Mouse (Mus musculus): ENCODE results near the gene E2f4.

DNA sequence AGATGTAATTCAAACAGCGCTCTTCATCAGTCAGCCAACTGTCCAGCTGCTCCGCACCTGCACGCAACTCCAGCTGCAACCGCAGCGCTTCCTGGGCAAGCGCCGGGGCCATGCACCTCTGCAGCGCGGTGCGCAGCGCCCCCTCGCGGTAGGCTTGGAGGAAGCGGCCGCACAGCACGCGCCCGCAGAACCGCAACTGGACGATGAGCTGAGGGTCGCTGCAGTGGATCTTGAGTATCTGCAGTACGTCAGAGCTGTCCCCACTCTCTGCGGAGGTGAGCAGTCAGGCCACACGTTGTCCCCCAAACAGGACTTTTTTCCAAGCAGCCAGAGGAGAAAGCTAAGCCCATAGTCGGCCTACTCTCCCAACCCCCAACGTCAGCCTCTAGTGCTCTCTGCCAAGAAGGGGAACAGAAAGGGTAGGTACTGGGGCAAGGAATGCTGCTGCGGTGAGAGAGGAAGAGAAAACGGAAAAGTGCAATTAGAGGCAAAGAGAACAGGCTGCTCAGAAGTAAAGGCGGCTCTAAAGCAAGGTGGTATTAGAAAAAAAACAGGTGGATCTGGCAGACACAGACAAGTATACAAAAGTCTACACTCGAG, 37.6 kb upstream of the E2f4 start:
- TF ChIP-seq ZMIZ1 (IDR thresholded peaks at IDR 0.05; ENCODE audit: low read depth, low read length) (no peak), E2F4 (IDR thresholded peaks at IDR 0.05; ENCODE audit: insufficient replicate concordance, low read depth, low read length) (no peak), CTCF (conservative IDR thresholded peaks at IDR 0.05 in 1 of 2, IDR thresholded peaks at IDR 0.05 in 1 of 2; ENCODE audit: low read depth in 2 of 2, low read length in 2 of 2) (peak; percentile 41 to 83; a peak in 3 of 4 replicates), ZKSCAN1 (IDR thresholded peaks at IDR 0.05; ENCODE audit: borderline replicate concordance, low read depth, low read length) (no peak), SMC3 (IDR thresholded peaks at IDR 0.05; ENCODE audit: low read depth, low read length) (peak; percentile 53), USF1 (IDR thresholded peaks at IDR 0.05; ENCODE audit: low read depth, low read length) (no peak), MAFK (IDR thresholded peaks at IDR 0.05; ENCODE audit: insufficient replicate concordance, low read length) (no peak), UBTF (IDR thresholded peaks at IDR 0.05; ENCODE audit: low read depth, low read length) (no peak), POLR2A (IDR thresholded peaks at IDR 0.05; ENCODE audit: low read depth, low read length) (no peak), POLR2AphosphoS2 (IDR thresholded peaks at IDR 0.05; ENCODE audit: low read depth, low read length) (no peak)

Data from CH12.LX (cell line).